Mouse (Mus musculus) hindbrain, embryonic 14.5 days (tissue): ENCODE results near the gene Sgcd. TPM values are rescaled to one million over a fixed set of nuclear protein-coding genes. Genes with fewer than 3 reads are reported as not detected.
A peak's percentile ranks its signal among the peaks of the same experiment; 100 is the strongest.

Experiments
- ATAC-seq: fragments of 200-750 bp; cut with Nextera tagmentation; 2 replicates; pipeline ENCODE4 v1.8.0; 2017; ENCODE audit warnings: moderate number of reproducible peaks, mild to moderate bottlenecking, moderate TSS enrichment, moderate library complexity; ENCODE audit not compliant: low FRiP score
- DNase-seq: peaks from one replicate; pipeline ENCODE4 v3.0.0-alpha.2; 2015; ENCODE audit warnings: low spot score
- H3K27ac ChIP-seq: fragments of 300-500 bp; sonication (generic); 2 replicates; pipeline ENCODE4 v1.5.1; 2014; ENCODE audit warnings: mild to moderate bottlenecking, moderate library complexity
- H3K27me3 ChIP-seq: fragments of 300-500 bp; sonication (generic); 2 replicates; pipeline ENCODE4 v1.6.1; 2014; ENCODE audit warnings: mild to moderate bottlenecking, low read length, mixed read lengths; ENCODE audit not compliant: control insufficient read depth, insufficient read depth
- H3K36me3 ChIP-seq: fragments of 300-500 bp; sonication (generic); replicated peaks from 2 replicates; pipeline ENCODE4 v1.6.1; 2014; ENCODE audit not compliant: control insufficient read depth, insufficient read depth
- H3K4me1 ChIP-seq: fragments of 300-500 bp; sonication (generic); replicated peaks from 2 replicates; pipeline ENCODE4 v1.6.1; 2014; ENCODE audit warnings: antibody characterized with exemption, low read length, mixed read lengths; ENCODE audit not compliant: control insufficient read depth, insufficient read depth
- H3K4me2 ChIP-seq: fragments of 300-500 bp; sonication (generic); replicated peaks from 2 replicates; pipeline ENCODE4 v1.6.1; 2014; ENCODE audit warnings: mild to moderate bottlenecking, moderate library complexity
- H3K4me3 ChIP-seq: fragments of 300-500 bp; sonication (generic); replicated peaks from 2 replicates; pipeline ENCODE4 v1.5.1; 2014; ENCODE audit warnings: mild to moderate bottlenecking, low read length
- H3K9ac ChIP-seq: fragments of 300-500 bp; sonication (generic); 2 replicates; pipeline ENCODE4 v1.6.1; 2014
- H3K9me3 ChIP-seq: fragments of 300-500 bp; sonication (generic); 2 replicates; pipeline ENCODE4 v1.6.1; 2016; ENCODE audit warnings: low read length; ENCODE audit not compliant: control insufficient read depth
- WGBS: fragments of 180-500 bp; shearing (Covaris S2); extraction: QIAGEN DNeasy Blood & Tissue Kit; methylation state at CpG from one replicate; pipeline ENCODE4 v1.1.7; 2014; 5-methylcytosine and 5-hydroxymethylcytosine counted together
- polyA plus RNA-seq: library from polyadenylated mRNA; unstranded; fragments of >200 nt; fragmentation: Nextera tagmentation; extraction: Ambion mirVana; gene quantifications from 2 replicates; pipeline ENCODE4 v1.2.1, GENCODE M21; 2014

The Sgcd gene
- polyA plus RNA-seq, 1 experiment from 2014 or later, result 5.7 TPM

- Histone ChIP-seq H3K4me3 (no peak overlapping the region), H3K9ac (no peak overlapping the region), H3K27ac (0 out of 2 replicates have a peak overlapping the region, but pooled peaks have one; percentile 32), H3K4me1 (peaks cover 11% of the 10 kb centered on the region), H3K36me3 (no peaks in the 10 kb centered on the region), H3K9me3 (no peaks in the 10 kb centered on the region), H3K4me2 (no peak overlapping the region), H3K27me3 (no peaks in the 10 kb centered on the region)
- DNase-seq, result peak; percentile 37
- ATAC-seq, result peak; percentile 65; the same call in 1 of the 2 replicates
- WGBS, result 55% methylated on average over 8 of the region's 8 CpGs
Observed at GRCm38 (mm10) chr11:47704930-47705787, 283.6 kb downstream of the Sgcd start.

- DNase-seq (no peak), ATAC-seq (peak; percentile 48; the same call in 1 of the 2 replicates)
- Histone ChIP-seq H3K27ac (no peak overlapping the region), H3K4me1 (no peaks in the 10 kb centered on the region), H3K9ac (no peak overlapping the region), H3K27me3 (no peaks in the 10 kb centered on the region), H3K9me3 (no peaks in the 10 kb centered on the region), H3K36me3 (no peaks in the 10 kb centered on the region), H3K4me3 (no peak overlapping the region), H3K4me2 (no peak overlapping the region)
- 8% methylated on average over 1 of the region's 1 CpGs for WGBS
Observed at GRCm38 (mm10) chr11:47695611-47696010, 293.2 kb downstream of the Sgcd start.

- 0% methylated on average over 1 of the region's 1 CpGs for WGBS
Observed at GRCm38 (mm10) chr11:47658135-47658534, 330.6 kb downstream of the Sgcd start.

GRCm38 (mm10) chr11:47645911-47646310 lies 342.9 kb downstream of the Sgcd start:
- no peak overlapping the region for H3K9ac ChIP-seq
- no peaks in the 10 kb centered on the region for H3K4me1 ChIP-seq
- ATAC-seq, result no peak
- no peaks in the 10 kb centered on the region for H3K27me3 ChIP-seq
- H3K27ac ChIP-seq, result no peak overlapping the region
- H3K36me3 ChIP-seq, result no peaks in the 10 kb centered on the region
- H3K4me2 ChIP-seq, result no peak overlapping the region
- H3K9me3 ChIP-seq, result no peaks in the 10 kb centered on the region
- no peak for DNase-seq
- no peak overlapping the region for H3K4me3 ChIP-seq

More at GRCm38 (mm10) chr11:47658135-47658534, 330.6 kb downstream of the Sgcd start:
- DNase-seq, result no peak
- Histone ChIP-seq H3K4me3 (no peak overlapping the region), H3K4me2 (no peak overlapping the region), H3K9me3 (no peaks in the 10 kb centered on the region), H3K27ac (no peak overlapping the region), H3K9ac (no peak overlapping the region), H3K36me3 (no peaks in the 10 kb centered on the region), H3K27me3 (no peaks in the 10 kb centered on the region), H3K4me1 (no peaks in the 10 kb centered on the region)
- no peak for ATAC-seq

- no peak overlapping the region for H3K4me3 ChIP-seq
- no peaks in the 10 kb centered on the region for H3K27me3 ChIP-seq
- no peaks in the 10 kb centered on the region for H3K36me3 ChIP-seq
- no peak overlapping the region for H3K9ac ChIP-seq
- no peaks in the 10 kb centered on the region for H3K9me3 ChIP-seq
- no peak overlapping the region for H3K4me2 ChIP-seq
- no peak overlapping the region for H3K27ac ChIP-seq
- DNase-seq (no peak), ATAC-seq (no peak)
- WGBS, result 21% methylated on average over 2 of the region's 2 CpGs
- H3K4me1 ChIP-seq, result no peaks in the 10 kb centered on the region
Observed at GRCm38 (mm10) chr11:47641567-47642259, 347.1 kb downstream of the Sgcd start.

GRCm38 (mm10) chr11:47640556-47640955 lies 348.2 kb downstream of the Sgcd start:
- H3K27me3 ChIP-seq, result no peaks in the 10 kb centered on the region
- H3K9ac ChIP-seq, result no peak overlapping the region
- no peak for ATAC-seq
- H3K9me3 ChIP-seq, result no peaks in the 10 kb centered on the region
- no peak overlapping the region for H3K27ac ChIP-seq
- no peak for DNase-seq
- H3K4me2 ChIP-seq, result no peak overlapping the region
- 7% methylated on average over 1 of the region's 1 CpGs for WGBS
- no peaks in the 10 kb centered on the region for H3K36me3 ChIP-seq
- H3K4me1 ChIP-seq, result no peaks in the 10 kb centered on the region
- H3K4me3 ChIP-seq, result no peak overlapping the region

GRCm38 (mm10) chr11:47630186-47630585 lies 358.6 kb downstream of the Sgcd start:
- Histone ChIP-seq H3K27ac (no peak overlapping the region), H3K4me1 (0 out of 2 replicates have a peak, but pooled peaks cover 3% of the 10 kb centered on the region), H3K4me2 (no peak overlapping the region), H3K4me3 (no peak overlapping the region), H3K36me3 (no peaks in the 10 kb centered on the region), H3K9ac (no peak overlapping the region), H3K9me3 (no peaks in the 10 kb centered on the region), H3K27me3 (no peaks in the 10 kb centered on the region)
- no peak for DNase-seq
- 82% methylated on average over 2 of the region's 2 CpGs for WGBS
- ATAC-seq, result no peak

GRCm38 (mm10) chr11:47609892-47610291 lies 378.9 kb downstream of the Sgcd start:
- no peak; the same call in 1 of the 2 replicates for ATAC-seq
- Histone ChIP-seq H3K36me3 (no peaks in the 10 kb centered on the region), H3K4me3 (no peak overlapping the region), H3K4me1 (no peaks in the 10 kb centered on the region), H3K4me2 (no peak overlapping the region), H3K27ac (no peak overlapping the region), H3K9ac (no peak overlapping the region), H3K9me3 (no peaks in the 10 kb centered on the region), H3K27me3 (no peaks in the 10 kb centered on the region)
- WGBS, result 77% methylated on average over 4 of the region's 4 CpGs
- no peak for DNase-seq

GRCm38 (mm10) chr11:47574635-47575034 lies 414.1 kb downstream of the Sgcd start:
- H3K4me2 ChIP-seq, result no peak overlapping the region
- H3K4me1 ChIP-seq, result no peaks in the 10 kb centered on the region; the same call in 1 of the 2 replicates
- no peak overlapping the region for H3K4me3 ChIP-seq
- DNase-seq, result peak; percentile 52
- no peaks in the 10 kb centered on the region for H3K9me3 ChIP-seq
- H3K27ac ChIP-seq, result no peak overlapping the region
- no peak overlapping the region for H3K9ac ChIP-seq
- WGBS, result 49% methylated on average over 4 of the region's 4 CpGs
- no peaks in the 10 kb centered on the region for H3K36me3 ChIP-seq
- H3K27me3 ChIP-seq, result no peaks in the 10 kb centered on the region
- no peak for ATAC-seq
